Mouse (Mus musculus): ENCODE measurements around the gene Pex5l. TPM values are rescaled to one million over a fixed set of nuclear protein-coding genes. Genes with fewer than 3 reads are reported as not detected.

Pex5l gene
- polyA plus RNA-seq, 1 experiment: not detected

DNA sequence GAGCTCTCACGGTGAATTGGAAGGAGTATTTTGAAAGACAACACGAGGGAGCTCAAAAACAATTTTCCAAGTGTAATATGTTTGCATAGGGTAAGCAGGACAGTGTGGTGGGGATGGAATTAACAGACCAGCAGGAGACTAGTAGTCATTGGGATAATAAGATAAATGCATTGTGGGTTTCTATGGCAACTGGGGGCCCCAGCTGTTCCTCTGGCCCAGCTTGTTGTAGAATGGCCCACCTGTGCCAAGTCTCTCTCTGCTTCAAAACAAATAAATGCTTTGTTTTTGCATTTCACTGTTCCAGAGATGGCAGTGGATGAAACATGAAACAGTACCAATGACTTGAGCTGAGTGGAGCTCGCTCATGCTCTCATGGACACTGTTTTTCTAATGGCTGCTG lies 141.3 kb downstream of the Pex5l start:
- Histone ChIP-seq H3K27ac (replicated peaks; ENCODE audit: low read depth, low read length) (no peak overlapping the region), H3K4me3 (ENCODE audit: insufficient read depth, low read depth, low read length) (no peak overlapping the region), H3K4me1 (ENCODE audit: control insufficient read depth, insufficient read depth, insufficient read length, low read length) (no peaks in the 10 kb centered on the region)

DNA sequence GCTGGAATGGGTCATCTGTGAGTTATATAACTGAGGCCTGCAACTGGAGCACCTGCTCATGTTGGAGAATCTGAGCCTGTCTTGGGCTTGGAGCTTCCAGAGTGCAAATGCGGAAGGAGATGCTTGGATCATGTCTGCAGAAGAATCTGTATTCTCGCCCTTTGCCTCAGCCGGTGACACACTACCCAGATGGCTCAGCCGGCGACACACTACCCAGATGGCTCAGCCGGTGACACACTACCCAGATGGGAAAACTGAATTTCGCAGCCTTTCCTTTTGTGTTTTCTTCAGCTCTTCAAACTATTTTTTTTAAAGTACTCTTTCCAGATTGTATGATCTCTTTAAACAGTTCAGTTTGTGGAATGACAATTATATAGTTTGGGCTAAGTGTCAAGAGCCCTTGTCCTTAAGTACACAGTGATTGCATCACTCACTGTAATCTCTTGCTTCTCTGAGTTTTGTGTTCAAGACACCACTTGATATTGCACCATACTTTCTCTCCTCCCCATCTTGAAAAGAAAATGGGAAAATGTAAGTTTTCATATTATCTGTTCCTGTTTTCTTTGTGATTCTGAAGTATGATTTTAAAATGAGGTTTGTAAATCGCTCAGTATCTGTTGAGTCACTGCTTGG lies 142.5 kb downstream of the Pex5l start:
- H3K4me1 ChIP-seq (ENCODE audit: control insufficient read depth, insufficient read depth, insufficient read length, low read length): no peaks in the 10 kb centered on the region
- H3K4me3 ChIP-seq (ENCODE audit: insufficient read depth, low read depth, low read length): no peak overlapping the region
- no peak overlapping the region for H3K27ac ChIP-seq (replicated peaks; ENCODE audit: low read depth, low read length)

DNA sequence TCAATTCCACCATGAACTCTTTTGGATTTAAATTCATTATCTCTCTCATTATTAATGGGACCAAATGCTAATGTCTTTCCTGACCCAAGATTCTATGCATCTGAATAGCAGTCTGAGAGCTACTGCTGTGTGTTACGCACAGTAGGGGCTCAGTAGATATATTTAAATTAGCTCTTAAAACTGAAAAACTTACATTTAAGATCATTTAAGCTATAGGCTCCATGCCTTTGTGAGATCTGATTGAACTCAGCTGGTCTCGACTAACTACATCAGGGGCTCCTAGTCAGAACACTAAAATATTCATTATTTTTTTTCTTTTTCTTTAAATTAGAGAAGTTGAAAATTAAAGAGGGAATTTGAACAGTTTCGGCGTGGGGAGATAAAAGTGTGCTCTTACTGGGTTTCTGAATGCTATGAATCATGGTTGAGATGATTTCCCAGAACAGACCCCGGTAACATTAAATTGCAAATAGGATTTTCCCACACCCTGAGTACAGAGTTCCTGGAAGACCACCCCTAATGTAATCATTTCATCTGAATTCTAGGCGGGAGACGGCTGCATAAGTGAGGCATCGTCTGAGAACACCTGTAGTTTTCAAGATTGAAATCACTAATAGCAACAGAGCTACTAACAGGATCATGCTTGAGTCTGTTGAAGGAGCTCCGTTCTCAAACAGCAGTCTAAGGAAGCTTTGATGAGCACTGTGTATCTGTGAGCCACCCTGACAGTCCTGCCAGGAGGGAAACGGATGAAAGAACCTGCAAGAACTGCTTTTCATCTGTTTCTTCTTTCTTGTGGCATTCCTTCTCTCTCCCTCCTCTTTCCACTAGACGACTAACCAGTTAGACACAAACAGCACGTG lies 151.1 kb downstream of the Pex5l start:
- no peak overlapping the region for H3K27ac ChIP-seq (replicated peaks; ENCODE audit: low read depth, low read length)
- H3K4me3 ChIP-seq (ENCODE audit: insufficient read depth, low read depth, low read length): no peak overlapping the region

DNA sequence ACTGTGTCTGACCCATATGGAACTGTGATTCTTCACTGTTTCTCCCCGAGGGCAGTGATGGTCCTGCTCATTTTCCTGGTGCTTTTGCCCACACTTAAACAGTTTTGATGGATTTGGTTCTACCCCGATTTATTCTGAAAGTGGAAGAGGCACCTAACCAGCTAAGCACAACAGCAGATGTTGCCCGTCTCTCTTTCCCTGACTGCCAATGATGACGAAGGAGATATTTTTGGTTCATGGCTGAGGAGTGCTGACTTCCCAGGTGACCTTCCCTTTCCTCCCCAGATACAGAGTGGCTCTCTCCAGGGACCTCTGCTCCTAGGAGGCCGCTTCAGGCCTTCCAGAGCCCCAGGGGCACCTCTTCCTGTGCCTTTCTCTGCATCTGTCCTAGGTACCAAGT lies 155.2 kb downstream of the Pex5l start:
- Histone ChIP-seq H3K4me3 (ENCODE audit: insufficient read depth, low read depth, low read length) (no peak overlapping the region), H3K27ac (replicated peaks; ENCODE audit: low read depth, low read length) (no peak overlapping the region), H3K4me1 (ENCODE audit: control insufficient read depth, insufficient read depth, insufficient read length, low read length) (no peaks in the 10 kb centered on the region)

More for the DNA sequence above, 151.1 kb downstream of the Pex5l start:
- no peaks in the 10 kb centered on the region for H3K4me1 ChIP-seq (ENCODE audit: control insufficient read depth, insufficient read depth, insufficient read length, low read length)

DNA sequence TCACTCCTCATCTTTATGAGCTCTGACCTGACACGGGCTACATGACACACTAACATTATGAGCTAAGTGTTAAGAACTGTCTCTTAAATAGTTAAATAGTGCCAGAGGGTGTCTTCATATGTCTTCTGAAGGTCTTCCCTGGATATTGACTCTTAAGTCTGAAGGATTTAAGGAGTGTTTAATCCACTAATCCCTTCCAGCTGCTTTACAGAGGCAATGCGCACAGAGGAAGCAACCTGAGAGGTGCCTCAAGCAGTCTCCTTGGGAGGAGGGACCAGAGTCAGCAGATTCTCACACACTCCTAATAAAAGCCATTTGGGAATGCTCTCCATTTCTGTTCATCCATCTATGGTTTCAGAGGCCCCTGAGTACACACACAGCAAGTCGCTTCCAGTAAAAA lies 157.9 kb downstream of the Pex5l start:
- Histone ChIP-seq H3K4me3 (ENCODE audit: insufficient read depth, low read depth, low read length) (no peak overlapping the region), H3K27ac (replicated peaks; ENCODE audit: low read depth, low read length) (no peak overlapping the region), H3K4me1 (ENCODE audit: control insufficient read depth, insufficient read depth, insufficient read length, low read length) (no peaks in the 10 kb centered on the region)

DNA sequence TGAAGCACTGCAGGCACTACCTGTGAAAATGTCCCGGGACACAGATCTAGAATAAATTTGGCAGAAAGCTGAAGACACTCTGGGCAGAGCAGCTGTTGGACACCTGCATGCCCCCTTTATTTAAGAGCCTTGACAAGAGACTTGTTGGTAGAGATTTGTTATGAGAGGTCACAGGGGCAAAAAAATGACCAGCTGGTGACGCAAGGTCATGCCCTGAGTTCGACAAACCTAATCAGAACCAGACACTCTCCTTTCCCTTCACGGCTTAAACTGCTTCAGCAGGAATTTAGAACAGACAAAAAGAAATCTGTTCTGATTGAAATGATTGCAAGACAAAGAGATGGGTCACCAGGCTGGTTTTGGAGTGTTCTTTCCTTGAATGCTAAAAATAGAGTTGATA lies 163.1 kb downstream of the Pex5l start:
- no peak overlapping the region for H3K27ac ChIP-seq (replicated peaks; ENCODE audit: low read depth, low read length)
- H3K4me1 ChIP-seq (ENCODE audit: control insufficient read depth, insufficient read depth, insufficient read length, low read length): no peaks in the 10 kb centered on the region
- H3K4me3 ChIP-seq (ENCODE audit: insufficient read depth, low read depth, low read length): no peak overlapping the region

DNA sequence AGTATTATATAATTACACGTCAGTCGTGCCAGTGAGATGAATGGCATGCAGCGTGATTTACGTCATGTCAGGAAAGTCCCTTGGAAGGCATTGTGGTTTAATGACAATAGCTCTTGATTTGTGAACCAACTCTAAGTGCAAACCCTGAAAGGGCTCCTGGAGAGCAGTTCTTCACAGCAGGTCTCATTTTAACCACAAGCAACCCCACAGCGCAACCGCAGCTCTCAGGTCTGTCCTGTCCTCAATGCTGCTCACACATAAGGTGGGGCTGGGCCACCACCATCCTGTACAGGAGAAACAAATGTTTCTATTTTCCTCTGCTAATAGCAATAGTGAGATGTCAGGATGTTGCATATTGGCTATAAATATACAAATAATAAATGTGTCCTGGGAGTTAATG lies 163.8 kb downstream of the Pex5l start:
- Histone ChIP-seq H3K4me3 (ENCODE audit: insufficient read depth, low read depth, low read length) (no peak overlapping the region), H3K27ac (replicated peaks; ENCODE audit: low read depth, low read length) (no peak overlapping the region), H3K4me1 (ENCODE audit: control insufficient read depth, insufficient read depth, insufficient read length, low read length) (no peaks in the 10 kb centered on the region)

DNA sequence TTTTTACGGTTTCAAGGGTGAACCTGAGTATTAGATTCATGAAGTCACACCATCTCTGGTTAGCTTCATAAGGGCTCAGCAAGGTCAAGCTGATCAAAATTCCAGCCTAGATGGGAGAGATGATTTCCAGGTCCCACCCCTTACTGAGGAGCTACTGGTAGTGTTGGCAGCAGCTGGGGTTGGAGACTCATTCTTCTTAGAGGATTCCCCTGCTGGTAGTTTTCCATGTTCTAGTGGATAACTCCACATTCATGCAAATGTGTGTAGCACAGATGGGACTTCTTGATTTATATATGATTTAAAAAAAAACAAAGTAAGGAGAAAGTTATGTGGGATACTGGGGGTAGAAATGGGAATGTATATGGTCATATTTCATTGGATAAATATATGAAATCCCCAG lies 172.8 kb downstream of the Pex5l start:
- no peak overlapping the region for H3K4me3 ChIP-seq (ENCODE audit: insufficient read depth, low read depth, low read length)
- no peaks in the 10 kb centered on the region for H3K4me1 ChIP-seq (ENCODE audit: control insufficient read depth, insufficient read depth, insufficient read length, low read length)
- H3K27ac ChIP-seq (replicated peaks; ENCODE audit: low read depth, low read length): no peak overlapping the region

DNA sequence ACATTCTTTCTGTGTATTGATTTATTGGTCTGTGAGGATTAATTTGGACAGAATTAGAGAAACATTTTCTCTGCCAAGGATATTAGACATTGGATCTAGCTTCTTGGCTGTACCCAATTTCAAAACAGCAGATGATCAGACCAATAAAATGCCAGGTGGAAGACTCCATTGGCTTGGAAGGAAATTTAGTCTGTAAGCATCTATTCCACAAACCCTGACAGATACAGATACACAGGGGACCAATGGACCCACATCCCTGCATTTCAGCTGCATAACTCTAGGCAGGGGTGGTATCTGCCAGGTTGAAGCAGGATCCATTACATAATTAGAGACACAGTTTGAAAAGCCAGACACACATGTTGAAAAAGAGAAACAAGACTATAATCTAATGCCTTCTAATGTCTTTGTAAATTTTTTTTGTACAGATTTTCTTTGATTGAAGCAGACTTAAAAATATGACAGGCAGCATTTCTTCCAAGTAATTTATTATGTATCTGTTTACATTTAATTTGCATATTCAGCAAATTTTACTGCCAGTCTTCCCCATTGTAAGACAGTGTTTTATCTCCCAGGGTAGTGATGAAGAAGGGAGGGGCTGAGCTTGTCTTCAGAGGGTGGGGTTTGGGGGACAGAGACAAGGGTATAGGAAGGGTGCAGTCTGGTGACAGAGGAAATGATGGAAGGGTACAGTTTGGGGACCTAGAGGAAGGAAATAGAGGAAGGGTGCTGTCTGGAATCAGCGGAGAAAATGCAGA lies 174.2 kb downstream of the Pex5l start:
- H3K4me3 ChIP-seq (ENCODE audit: insufficient read depth, low read depth, low read length): no peak overlapping the region
- no peak overlapping the region for H3K27ac ChIP-seq (replicated peaks; ENCODE audit: low read depth, low read length)
- H3K4me1 ChIP-seq (ENCODE audit: control insufficient read depth, insufficient read depth, insufficient read length, low read length): no peaks in the 10 kb centered on the region

DNA sequence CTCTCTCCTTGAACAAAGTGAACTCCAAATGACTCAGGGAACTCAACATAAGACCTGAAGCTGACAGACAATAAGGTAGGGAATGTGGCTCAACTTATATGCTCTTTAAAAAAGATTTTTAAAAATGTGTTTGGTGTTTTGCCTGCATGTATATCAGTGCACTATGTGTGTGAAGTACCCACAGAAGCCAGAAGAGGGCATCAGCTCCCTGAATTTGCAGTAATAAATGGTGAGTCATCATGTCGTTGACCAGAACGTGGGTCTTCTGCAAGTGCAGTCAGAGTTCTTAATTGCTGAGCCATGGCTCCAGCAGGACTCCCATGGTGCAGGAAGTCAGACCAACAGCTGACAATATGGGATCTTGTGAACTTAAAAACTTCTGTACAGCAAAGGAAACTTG lies 177.5 kb downstream of the Pex5l start:
- Histone ChIP-seq H3K4me1 (ENCODE audit: control insufficient read depth, insufficient read depth, insufficient read length, low read length) (no peaks in the 10 kb centered on the region), H3K4me3 (ENCODE audit: insufficient read depth, low read depth, low read length) (no peak overlapping the region), H3K27ac (replicated peaks; ENCODE audit: low read depth, low read length) (no peak overlapping the region)

DNA sequence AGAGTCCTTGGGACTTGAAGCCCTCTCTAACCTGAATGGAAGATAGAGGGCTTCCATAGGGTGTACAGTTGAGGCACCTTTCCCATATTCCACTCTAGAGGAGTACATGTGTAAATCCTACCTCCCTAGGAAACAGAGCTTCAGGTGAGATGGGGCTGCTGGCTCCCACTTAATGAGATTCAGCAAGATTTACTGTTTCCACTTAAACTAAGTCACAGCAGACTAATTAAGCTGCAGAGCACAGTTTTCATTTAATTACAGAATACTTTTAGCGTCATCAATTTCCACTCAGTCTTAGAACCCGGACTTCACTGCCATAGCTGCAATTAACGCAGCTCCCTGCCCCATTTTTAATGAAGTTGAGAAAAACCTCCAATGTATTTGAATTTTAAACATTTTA lies 181.6 kb downstream of the Pex5l start:
- Histone ChIP-seq H3K4me1 (ENCODE audit: control insufficient read depth, insufficient read depth, insufficient read length, low read length) (no peaks in the 10 kb centered on the region), H3K4me3 (ENCODE audit: insufficient read depth, low read depth, low read length) (no peak overlapping the region), H3K27ac (replicated peaks; ENCODE audit: low read depth, low read length) (no peak overlapping the region)

DNA sequence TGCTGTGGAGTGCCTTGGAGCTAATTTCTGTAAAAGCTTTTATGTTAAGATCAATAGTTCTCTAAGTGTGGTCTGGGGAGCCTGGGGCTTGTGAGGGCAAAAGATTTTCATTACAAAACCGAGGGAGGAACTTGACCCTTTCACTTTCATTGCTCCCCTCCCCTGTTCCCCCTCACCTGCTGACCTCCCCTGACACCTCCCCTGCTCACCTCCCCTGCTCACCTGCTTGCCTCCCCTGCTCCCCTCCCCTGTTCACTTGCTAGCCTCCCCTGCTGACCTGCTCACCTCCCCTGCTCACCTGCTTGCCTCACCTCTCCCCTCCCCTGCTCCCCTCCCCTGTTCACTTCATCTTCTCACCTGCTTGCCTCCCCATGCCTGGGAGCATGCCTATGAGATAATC lies 191.7 kb downstream of the Pex5l start:
- Histone ChIP-seq H3K27ac (replicated peaks; ENCODE audit: low read depth, low read length) (no peak overlapping the region), H3K4me3 (ENCODE audit: insufficient read depth, low read depth, low read length) (no peak overlapping the region), H3K4me1 (ENCODE audit: control insufficient read depth, insufficient read depth, insufficient read length, low read length) (no peaks in the 10 kb centered on the region)

DNA sequence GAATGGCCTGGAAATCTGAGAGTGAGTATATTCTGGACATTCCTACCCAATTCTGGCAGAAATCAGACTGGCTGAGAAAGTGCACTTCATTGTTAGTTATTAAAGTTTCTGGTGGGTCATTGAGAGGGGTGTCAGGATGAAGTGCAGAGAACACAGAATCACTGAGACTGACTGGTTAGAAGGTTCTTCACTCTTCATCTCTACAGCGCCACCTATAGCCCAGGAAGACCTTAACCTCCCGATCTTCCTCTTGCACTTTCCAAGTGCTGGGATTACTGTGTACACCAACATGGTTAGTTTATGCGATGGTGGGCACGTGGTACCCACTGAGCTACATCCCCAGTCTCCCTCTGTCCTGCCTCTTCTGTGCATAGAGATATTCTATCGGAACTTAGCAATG lies 195.6 kb downstream of the Pex5l start:
- Histone ChIP-seq H3K4me3 (ENCODE audit: insufficient read depth, low read depth, low read length) (no peak overlapping the region), H3K4me1 (ENCODE audit: control insufficient read depth, insufficient read depth, insufficient read length, low read length) (no peaks in the 10 kb centered on the region), H3K27ac (replicated peaks; ENCODE audit: low read depth, low read length) (no peak overlapping the region)

DNA sequence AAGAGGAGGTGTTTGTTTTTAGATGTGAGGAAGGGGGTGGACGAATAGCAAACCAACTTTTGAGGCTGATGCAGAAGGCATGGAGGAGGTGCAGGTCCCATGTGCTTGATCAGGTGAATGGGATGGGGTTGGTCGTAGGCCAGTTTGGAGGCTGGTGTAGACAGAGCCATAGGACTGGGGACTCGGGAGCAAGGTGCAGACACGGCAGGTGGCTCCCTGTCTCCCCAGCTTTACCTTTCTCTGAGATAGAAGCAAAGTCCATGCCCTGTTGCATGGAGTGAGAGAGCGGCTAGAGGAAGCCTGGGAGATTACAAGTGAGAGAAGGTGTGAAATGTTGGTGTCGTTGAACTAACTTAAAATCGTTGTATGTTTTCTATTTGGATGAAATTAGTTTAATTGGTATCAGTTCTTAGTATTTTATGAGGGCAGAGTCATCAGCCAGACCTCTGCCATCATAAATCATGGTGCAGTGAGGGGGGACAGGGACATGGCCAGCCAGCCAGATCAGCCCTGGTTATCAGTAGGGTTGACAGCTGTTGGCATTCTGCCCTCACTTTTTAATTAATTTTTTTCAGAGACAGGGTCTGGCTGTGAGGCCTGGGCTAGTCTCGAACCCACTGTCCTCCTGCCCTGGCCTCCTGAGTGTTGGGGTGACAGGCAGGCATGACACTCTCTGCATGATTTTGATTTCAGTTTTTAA lies 203.1 kb downstream of the Pex5l start:
- Histone ChIP-seq H3K27ac (replicated peaks; ENCODE audit: low read depth, low read length) (no peak overlapping the region), H3K4me1 (ENCODE audit: control insufficient read depth, insufficient read depth, insufficient read length, low read length) (no peaks in the 10 kb centered on the region), H3K4me3 (ENCODE audit: insufficient read depth, low read depth, low read length) (no peak overlapping the region)

DNA sequence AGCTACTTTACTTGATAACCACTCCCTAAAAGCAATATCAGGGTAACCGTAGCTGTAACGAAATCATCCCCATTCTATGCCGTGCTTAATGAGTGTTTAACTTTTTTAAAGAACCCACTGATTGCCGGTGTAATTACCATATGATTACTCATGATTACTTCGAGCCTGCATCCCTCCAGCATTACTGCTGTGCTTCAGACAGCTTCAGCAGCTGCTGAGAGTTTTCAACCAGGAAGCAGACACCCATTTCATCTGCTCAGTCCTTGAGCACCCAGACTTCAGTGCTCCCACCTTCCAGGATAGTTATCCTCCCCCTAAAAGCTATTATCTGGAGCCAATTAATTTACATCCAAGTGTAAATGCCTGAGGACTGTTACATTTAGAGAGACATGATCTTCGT lies 218.9 kb downstream of the Pex5l start:
- Histone ChIP-seq H3K4me1 (ENCODE audit: control insufficient read depth, insufficient read depth, insufficient read length, low read length) (no peaks in the 10 kb centered on the region), H3K4me3 (ENCODE audit: insufficient read depth, low read depth, low read length) (no peak overlapping the region)

More for the DNA sequence above, 218.9 kb downstream of the Pex5l start:
- no peak overlapping the region for H3K27ac ChIP-seq (replicated peaks; ENCODE audit: low read depth, low read length)
